Mouse (Mus musculus): ENCODE data around the gene Gm17577.
"Not testable (repeated sequence)": the region's sequence is repeated elsewhere in the genome, so short reads cannot be mapped to it uniquely, and the experiment has no call there.

Gene Gm17577

GRCm38 (mm10) chrX:123246807-123247206, at the start of gene Gm17577:
Gm17577 (minus strand) TSS chrX:123246907.
- DNase-seq (ENCODE audit: low read depth, low spot score): not testable (repeated sequence)

- DNase-seq (ENCODE audit: low read depth, low spot score): not testable (repeated sequence)
Observed at GRCm38 (mm10) chrX:123222381-123222780, 24.3 kb downstream of the Gm17577 start, which contains the start of gene Srsx. Srsx (minus strand) TSS chrX:123222481.

Measured in c-Kit-negative CD71-positive TER-119-positive erythroid progenitor cells, embryonic 14.5 days (primary cell).